Mouse (Mus musculus) left cerebral cortex, postnatal 10 days (tissue): ENCODE results near the gene Dnajc28. TPM values are rescaled to one million over a fixed set of nuclear protein-coding genes. Genes with fewer than 3 reads are reported as not detected.

ENCODE experiments used
- total RNA-seq, 2 experiments: library from RNA; stranded (reverse); gene quantifications; 2 replicates each; pipeline ENCODE4 v1.2.3; 2021

Dnajc28 gene
- total RNA-seq, 2 experiments from 2014 or later, result 3.4 to 4.7 TPM

Other genes with a start within 250 kb of the Dnajc28 start
- 10 to 100 TPM; 20.9 to 22.0 TPM for gene Ifnar2, start 246.2 kb downstream of the Dnajc28 start, total RNA-seq
- gene Gm21970, start 227.3 kb downstream of the Dnajc28 start, total RNA-seq, result not detected
- 1 to 10 TPM; 7.9 to 8.9 TPM for gene Il10rb, start 212.9 kb downstream of the Dnajc28 start, total RNA-seq
- 10 to 100 TPM; 68.8 to 75.0 TPM for gene Ifnar1, start 133.8 kb downstream of the Dnajc28 start, total RNA-seq
- gene Ifngr2, start 72.0 kb downstream of the Dnajc28 start, total RNA-seq, result 10 to 100 TPM; 74.8 to 82.0 TPM
- 10 to 100 TPM; 92.3 to 95.0 TPM for gene Tmem50b, start 21.2 kb downstream of the Dnajc28 start, total RNA-seq
- 10 to 100 TPM; 45.3 to 58.8 TPM for gene Gart, start 27.9 kb upstream of the Dnajc28 start, total RNA-seq
- gene Son, start 28.5 kb upstream of the Dnajc28 start, total RNA-seq, result 100 to 1,000 TPM; 211 to 212 TPM
- gene Donson, start 69.7 kb upstream of the Dnajc28 start, total RNA-seq, result 10 to 100 TPM; 24.9 to 28.8 TPM
- 10 to 100 TPM; 87.9 to 97.1 TPM for gene Cryzl1, start 109.9 kb upstream of the Dnajc28 start, total RNA-seq
- gene Itsn1, start 110.3 kb upstream of the Dnajc28 start, total RNA-seq, result 100 to 1,000 TPM; 132 to 137 TPM